Mouse (Mus musculus): ENCODE data around the gene Nhs.

DNA sequence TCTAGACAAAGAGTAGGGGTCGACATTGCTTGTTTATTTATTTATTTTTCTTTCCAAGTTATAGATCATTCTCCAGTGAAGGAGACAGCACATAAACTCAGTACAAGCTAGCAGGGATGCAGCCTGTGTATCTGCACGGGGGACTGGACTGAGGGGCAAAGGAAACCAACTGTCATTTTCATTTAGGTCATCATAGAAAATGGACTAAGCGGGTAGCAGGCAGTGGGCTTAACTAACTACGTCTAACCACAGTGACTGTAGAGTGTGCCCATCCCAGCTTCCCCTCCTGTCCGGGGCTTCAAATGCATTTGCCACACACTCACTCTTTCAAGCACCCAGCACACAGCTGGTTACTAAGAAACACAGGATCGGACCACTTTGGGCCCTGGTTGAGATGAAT, 174.6 kb downstream of the Nhs start:
- TF ChIP-seq FLI1 (IDR thresholded peaks at IDR 0.05; ENCODE audit: low read length) = no peak
- no peak for TF ChIP-seq GATA1 (IDR thresholded peaks at IDR 0.05; ENCODE audit: borderline replicate concordance, low read length)

Data from megakaryocyte, embryonic 14.5 days (primary cell).